Mouse (Mus musculus) spleen, postnatal 14 days (tissue): ENCODE measurements at regions not wholly inside any gene's neighbourhood (a gene's known extent, or its start where the extent isn't known, plus 50 kb on each side); places are given as distances from the start of the nearest gene placed in this dataset.

ENCODE experiments used
- DNase-seq, 2 experiments: peaks; one replicate each; pipeline ENCODE4 v3.0.0; 2021 to 2022; ENCODE audit warnings: low spot score in 2 of 2

GRCm38 (mm10) chr12:77135661-77136060, 102.3 kb upstream of the Fut8 start:
- DNase-seq, result no peak

- no peak for DNase-seq
Measured at GRCm38 (mm10) chr12:77135067-77135466, 102.9 kb upstream of the Fut8 start.

- DNase-seq, result no peak
Measured at GRCm38 (mm10) chr12:77134306-77135010, 103.5 kb upstream of the Fut8 start.

- DNase-seq, result no peak
Measured at GRCm38 (mm10) chr12:77133465-77134305, 104.2 kb upstream of the Fut8 start.

- DNase-seq, result no peak
Measured at GRCm38 (mm10) chr12:77131328-77131727, 106.6 kb upstream of the Fut8 start.

- DNase-seq, result no peak
Measured at GRCm38 (mm10) chr12:77130526-77130925, 107.4 kb upstream of the Fut8 start.

- no peak for DNase-seq
Measured at GRCm38 (mm10) chr12:77124267-77124666, 113.7 kb upstream of the Fut8 start.

GRCm38 (mm10) chr12:77113516-77113915, 124.4 kb upstream of the Fut8 start:
- no peak for DNase-seq

GRCm38 (mm10) chr12:77112133-77112532, 125.8 kb upstream of the Fut8 start:
- no peak for DNase-seq

GRCm38 (mm10) chr12:77107251-77107650, 130.7 kb upstream of the Fut8 start:
- DNase-seq, result no peak

- no peak for DNase-seq
Measured at GRCm38 (mm10) chr12:77105887-77106600, 131.9 kb upstream of the Fut8 start.

- no peak for DNase-seq
Measured at GRCm38 (mm10) chr12:77100482-77100881, 137.4 kb upstream of the Fut8 start.

GRCm38 (mm10) chr12:77099521-77099920, 137.5 kb upstream of the Max start:
- DNase-seq, result no peak

- DNase-seq, result no peak
Measured at GRCm38 (mm10) chr12:77098821-77099220, 136.8 kb upstream of the Max start.

- DNase-seq, result no peak
Measured at GRCm38 (mm10) chr12:77097831-77098230, 135.8 kb upstream of the Max start.

- no peak for DNase-seq
Measured at GRCm38 (mm10) chr12:77096461-77096860, 134.5 kb upstream of the Max start.

GRCm38 (mm10) chr12:77094999-77095915, 133.3 kb upstream of the Max start:
- DNase-seq, result no peak

GRCm38 (mm10) chr12:77094168-77094567, 132.2 kb upstream of the Max start:
- no peak for DNase-seq

GRCm38 (mm10) chr12:77092741-77093140, 130.7 kb upstream of the Max start:
- DNase-seq, result no peak

- no peak for DNase-seq
Measured at GRCm38 (mm10) chr12:77092143-77092542, 130.1 kb upstream of the Max start.

- no peak for DNase-seq
Measured at GRCm38 (mm10) chr12:77091700-77092099, 129.7 kb upstream of the Max start.
